Mouse (Mus musculus): Measurements from ENCODE around the gene Cxcl9. TPM values are rescaled to one million over a fixed set of nuclear protein-coding genes. Genes with fewer than 3 reads are reported as not detected.

Gene Cxcl9
- polyA plus RNA-seq, 1 experiment = 41.8 TPM

- no peaks in the 10 kb centered on the region for H3K4me1 ChIP-seq (replicated peaks; ENCODE audit: control insufficient read depth, insufficient read depth, low read length)
- peaks cover 45% of the 10 kb centered on the region for H3K36me3 ChIP-seq (ENCODE audit: control insufficient read depth, insufficient read depth, low read length)
- H3K4me3 ChIP-seq (ENCODE audit: control insufficient read depth, insufficient read depth, low read length) = no peak overlapping the region
- no peak for TF ChIP-seq CTCF (IDR thresholded peaks at IDR 0.05; ENCODE audit: borderline replicate concordance, control insufficient read depth, extremely low read depth, insufficient read depth, low read length, poor library complexity)
- no peak for TF ChIP-seq POLR2A (IDR thresholded peaks at IDR 0.05; ENCODE audit: control insufficient read depth, extremely low read depth, insufficient read depth, low read length, poor library complexity)
- H3K27me3 ChIP-seq (ENCODE audit: control insufficient read depth, insufficient read depth, low read length) = no peaks in the 10 kb centered on the region
- DNase-seq = no peak
- no peak overlapping the region for H3K27ac ChIP-seq (ENCODE audit: control insufficient read depth, insufficient read depth, low read length)
- WGBS = 91% methylated on average over 2 of the region's 2 CpGs
Observed at GRCm38 (mm10) chr5:92294525-92294924, 33.4 kb downstream of the Cxcl9 start.

DNA sequence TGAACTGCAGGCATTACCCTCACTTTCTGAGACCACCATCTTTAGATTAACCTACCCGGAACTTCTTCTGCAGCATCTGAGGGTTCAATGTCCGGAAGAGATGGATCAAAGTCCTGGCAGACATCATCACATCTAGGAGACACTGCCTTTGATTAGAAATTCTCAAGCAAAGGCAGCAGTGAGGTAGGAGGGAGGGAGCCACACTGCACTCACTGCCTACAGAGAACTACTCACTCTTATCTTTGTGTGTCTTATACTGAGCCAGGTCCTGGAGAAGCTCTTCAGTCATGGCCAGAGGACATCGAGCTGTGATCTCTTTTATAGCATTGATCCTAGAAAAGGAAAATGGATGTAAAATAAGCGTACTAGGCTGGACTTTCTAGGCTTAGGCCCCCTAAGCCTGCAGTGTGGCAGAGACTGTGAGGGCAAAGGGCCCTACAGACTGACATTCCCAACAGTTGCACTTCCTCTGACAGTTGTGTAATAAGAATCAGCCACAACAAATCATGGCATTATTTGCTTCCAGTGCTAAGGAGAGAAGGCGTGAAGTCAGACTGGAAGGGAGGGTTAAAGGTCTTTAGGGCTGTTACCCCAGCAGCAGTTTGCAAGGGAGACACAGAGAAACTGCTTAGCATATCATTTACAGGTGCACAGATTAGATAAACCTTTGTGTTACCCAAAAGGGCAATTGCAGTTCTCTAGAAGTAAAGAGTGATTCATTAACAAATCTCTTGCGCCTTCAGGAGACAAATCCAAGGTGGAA, 36.0 kb downstream of the Cxcl9 start:
- H3K4me1 ChIP-seq (replicated peaks; ENCODE audit: control insufficient read depth, insufficient read depth, low read length) = no peaks in the 10 kb centered on the region
- TF ChIP-seq CTCF (IDR thresholded peaks at IDR 0.05; ENCODE audit: borderline replicate concordance, control insufficient read depth, extremely low read depth, insufficient read depth, low read length, poor library complexity) = no peak
- TF ChIP-seq POLR2A (IDR thresholded peaks at IDR 0.05; ENCODE audit: control insufficient read depth, extremely low read depth, insufficient read depth, low read length, poor library complexity) = no peak
- no peak overlapping the region for H3K27ac ChIP-seq (ENCODE audit: control insufficient read depth, insufficient read depth, low read length)
- no peak for DNase-seq
- no peak overlapping the region for H3K4me3 ChIP-seq (ENCODE audit: control insufficient read depth, insufficient read depth, low read length)
- 100% methylated on average over 6 of the region's 6 CpGs for WGBS
- peaks cover 49% of the 10 kb centered on the region for H3K36me3 ChIP-seq (ENCODE audit: control insufficient read depth, insufficient read depth, low read length)
- H3K27me3 ChIP-seq (ENCODE audit: control insufficient read depth, insufficient read depth, low read length) = no peaks in the 10 kb centered on the region

- no peak overlapping the region for H3K4me3 ChIP-seq (ENCODE audit: control insufficient read depth, insufficient read depth, low read length)
- H3K27ac ChIP-seq (ENCODE audit: control insufficient read depth, insufficient read depth, low read length) = no peak overlapping the region
- H3K27me3 ChIP-seq (ENCODE audit: control insufficient read depth, insufficient read depth, low read length) = no peaks in the 10 kb centered on the region
- TF ChIP-seq CTCF (IDR thresholded peaks at IDR 0.05; ENCODE audit: borderline replicate concordance, control insufficient read depth, extremely low read depth, insufficient read depth, low read length, poor library complexity) = no peak
- TF ChIP-seq POLR2A (IDR thresholded peaks at IDR 0.05; ENCODE audit: control insufficient read depth, extremely low read depth, insufficient read depth, low read length, poor library complexity) = no peak
- H3K36me3 ChIP-seq (ENCODE audit: control insufficient read depth, insufficient read depth, low read length) = peaks cover 42% of the 10 kb centered on the region
- H3K4me1 ChIP-seq (replicated peaks; ENCODE audit: control insufficient read depth, insufficient read depth, low read length) = no peaks in the 10 kb centered on the region
- 96% methylated on average over 6 of the region's 6 CpGs for WGBS
- DNase-seq = no peak
Observed at GRCm38 (mm10) chr5:92287840-92288239, 40.0 kb downstream of the Cxcl9 start.

- peaks cover 20% of the 10 kb centered on the region for H3K36me3 ChIP-seq (ENCODE audit: control insufficient read depth, insufficient read depth, low read length)
- TF ChIP-seq CTCF (IDR thresholded peaks at IDR 0.05; ENCODE audit: borderline replicate concordance, control insufficient read depth, extremely low read depth, insufficient read depth, low read length, poor library complexity) = no peak
- no peak for TF ChIP-seq POLR2A (IDR thresholded peaks at IDR 0.05; ENCODE audit: control insufficient read depth, extremely low read depth, insufficient read depth, low read length, poor library complexity)
- H3K27me3 ChIP-seq (ENCODE audit: control insufficient read depth, insufficient read depth, low read length) = no peaks in the 10 kb centered on the region
- H3K27ac ChIP-seq (ENCODE audit: control insufficient read depth, insufficient read depth, low read length) = no peak overlapping the region
- no peak for DNase-seq
- WGBS = 57% methylated on average over 3 of the region's 3 CpGs
- no peak overlapping the region for H3K4me3 ChIP-seq (ENCODE audit: control insufficient read depth, insufficient read depth, low read length)
- H3K4me1 ChIP-seq (replicated peaks; ENCODE audit: control insufficient read depth, insufficient read depth, low read length) = no peaks in the 10 kb centered on the region
Observed at GRCm38 (mm10) chr5:92283107-92283506, 44.8 kb downstream of the Cxcl9 start.

GRCm38 (mm10) chr5:92282571-92282970, 45.3 kb downstream of the Cxcl9 start:
- TF ChIP-seq POLR2A (IDR thresholded peaks at IDR 0.05; ENCODE audit: control insufficient read depth, extremely low read depth, insufficient read depth, low read length, poor library complexity) = no peak
- TF ChIP-seq CTCF (IDR thresholded peaks at IDR 0.05; ENCODE audit: borderline replicate concordance, control insufficient read depth, extremely low read depth, insufficient read depth, low read length, poor library complexity) = no peak
- WGBS = 82% methylated on average over 4 of the region's 4 CpGs
- no peak for DNase-seq
- H3K4me1 ChIP-seq (replicated peaks; ENCODE audit: control insufficient read depth, insufficient read depth, low read length) = no peaks in the 10 kb centered on the region
- H3K27me3 ChIP-seq (ENCODE audit: control insufficient read depth, insufficient read depth, low read length) = no peaks in the 10 kb centered on the region
- peaks cover 15% of the 10 kb centered on the region for H3K36me3 ChIP-seq (ENCODE audit: control insufficient read depth, insufficient read depth, low read length)
- H3K4me3 ChIP-seq (ENCODE audit: control insufficient read depth, insufficient read depth, low read length) = no peak overlapping the region
- H3K27ac ChIP-seq (ENCODE audit: control insufficient read depth, insufficient read depth, low read length) = no peak overlapping the region

DNA sequence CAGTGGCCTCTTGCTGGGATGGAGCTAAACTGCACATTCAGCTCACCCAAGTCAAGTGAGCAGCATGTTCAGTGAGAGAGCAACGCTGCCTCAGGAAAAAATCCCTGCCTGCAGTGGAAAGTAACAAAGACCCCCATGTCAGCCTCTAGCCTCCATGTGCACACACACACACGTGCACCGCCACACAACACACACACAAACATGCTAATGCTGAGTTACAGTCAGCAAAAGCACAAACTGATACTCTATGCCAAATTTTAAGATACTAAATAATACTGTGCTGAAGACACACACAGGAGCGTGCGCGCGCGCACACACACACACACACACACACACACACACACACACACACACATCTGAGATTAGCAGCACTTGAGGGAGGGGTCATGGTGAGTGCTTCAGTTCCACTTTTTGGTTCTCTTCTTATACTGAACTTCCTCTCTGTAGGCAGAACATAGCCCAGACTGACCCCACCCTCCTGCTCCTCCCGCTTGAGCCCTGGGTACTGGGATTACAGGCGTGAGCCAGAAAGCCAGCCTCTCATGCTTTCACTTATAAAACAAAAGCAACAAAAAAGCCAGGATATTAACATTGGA, 48.8 kb downstream of the Cxcl9 start:
- 0 out of 2 replicates have a peak, but pooled peaks cover 2% of the 10 kb centered on the region for H3K4me1 ChIP-seq (replicated peaks; ENCODE audit: control insufficient read depth, insufficient read depth, low read length)
- TF ChIP-seq POLR2A (IDR thresholded peaks at IDR 0.05; ENCODE audit: control insufficient read depth, extremely low read depth, insufficient read depth, low read length, poor library complexity) (no peak), CTCF (IDR thresholded peaks at IDR 0.05; ENCODE audit: borderline replicate concordance, control insufficient read depth, extremely low read depth, insufficient read depth, low read length, poor library complexity) (no peak)
- H3K27ac ChIP-seq (ENCODE audit: control insufficient read depth, insufficient read depth, low read length) = no peak overlapping the region
- no peak for DNase-seq
- whole genome bisulfite sequencing = 39% methylated on average over 10 of the region's 10 CpGs
- H3K27me3 ChIP-seq (ENCODE audit: control insufficient read depth, insufficient read depth, low read length) = no peaks in the 10 kb centered on the region
- no peak overlapping the region for H3K4me3 ChIP-seq (ENCODE audit: control insufficient read depth, insufficient read depth, low read length)
- no peaks in the 10 kb centered on the region for H3K36me3 ChIP-seq (ENCODE audit: control insufficient read depth, insufficient read depth, low read length)
